Mouse (Mus musculus): ENCODE results near the gene Thbs4.

Thbs4 gene

DNA sequence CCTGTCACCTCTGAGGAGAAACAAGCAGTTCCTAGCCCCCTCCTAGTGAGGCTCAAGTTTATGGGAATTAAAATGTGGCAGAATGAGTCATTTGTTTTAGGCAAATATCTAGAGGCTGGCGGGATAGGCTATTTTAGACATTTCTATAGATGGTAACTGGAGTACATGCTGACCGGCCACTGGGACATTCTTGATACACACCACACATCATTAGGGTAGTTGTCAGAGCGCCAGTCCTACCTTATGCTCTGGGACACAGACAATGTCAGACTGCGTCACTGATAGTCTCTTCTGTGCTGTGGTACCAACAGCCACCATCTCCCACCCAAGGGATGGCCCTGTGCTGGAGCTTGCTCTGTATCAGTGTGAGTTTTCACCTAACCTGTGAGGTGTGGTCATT, 35.5 kb downstream of the Thbs4 start:
- no peak for DNase-seq

DNA sequence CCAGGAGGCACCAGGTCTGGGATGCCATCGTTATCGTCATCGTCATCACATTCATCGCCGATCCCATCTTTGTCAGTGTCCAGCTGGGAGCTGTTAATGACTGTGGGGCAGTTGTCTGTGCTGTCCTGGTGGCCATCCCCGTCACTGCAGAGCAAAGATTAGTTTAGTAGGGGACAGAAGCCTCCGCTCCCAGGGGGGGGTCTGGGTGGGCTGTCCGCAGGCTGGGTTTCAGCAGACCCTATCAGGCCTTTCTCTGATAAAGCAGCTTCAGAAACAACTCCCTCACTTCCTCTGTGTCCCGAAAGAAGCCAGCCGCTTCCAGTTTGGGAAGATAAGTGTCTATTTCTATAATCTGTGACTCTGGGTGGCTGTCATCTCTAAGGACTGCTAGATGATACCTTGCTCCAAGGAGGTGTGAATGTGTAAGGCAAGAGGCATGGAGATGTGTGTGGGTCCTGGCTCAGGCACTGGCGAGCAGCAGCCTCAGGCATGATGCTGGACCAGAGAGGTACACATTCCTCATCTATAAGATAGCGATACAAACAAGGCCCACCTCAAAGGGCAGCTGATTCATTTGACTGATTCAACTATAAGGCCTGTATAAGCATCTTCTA, 36.5 kb downstream of the Thbs4 start:
- DNase-seq: no peak

DNA sequence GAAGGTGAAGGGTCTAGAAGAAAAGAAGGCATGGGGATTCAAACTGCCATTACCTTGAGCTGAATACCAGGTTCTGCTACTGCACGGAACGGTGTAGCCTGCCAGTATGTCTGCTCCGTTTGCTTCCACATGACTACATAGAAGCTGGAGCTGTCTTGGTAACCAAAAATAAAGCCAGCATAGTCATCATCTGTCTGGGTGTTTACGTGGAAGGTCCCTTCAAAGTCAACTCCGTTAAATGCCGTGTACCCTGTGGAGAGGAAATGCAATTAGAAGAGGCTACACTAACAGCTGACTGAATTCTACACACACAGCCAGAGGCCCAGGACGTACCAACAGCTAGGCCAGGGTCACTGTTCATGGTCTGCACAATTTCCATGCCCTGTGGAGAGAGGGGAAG, 39.6 kb downstream of the Thbs4 start:
- no peak for DNase-seq

DNA sequence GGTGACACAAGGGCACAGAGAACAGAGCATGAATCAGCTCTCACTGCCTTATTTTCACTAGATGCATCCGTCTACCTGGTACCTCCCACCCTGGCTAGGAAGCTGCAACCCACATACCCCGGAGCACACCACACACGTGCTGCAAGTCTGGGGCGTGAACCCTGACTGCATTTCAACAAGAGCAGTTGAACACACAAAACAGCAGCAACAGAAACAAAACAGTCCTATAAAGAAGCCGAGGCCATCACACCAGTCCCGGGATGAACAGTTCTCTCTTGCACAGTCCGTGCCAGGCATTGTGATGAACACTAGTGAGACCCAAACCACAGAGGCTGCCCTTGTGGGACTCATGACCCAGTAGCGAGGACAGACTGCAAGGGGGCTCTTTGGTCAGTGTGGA, 40.9 kb downstream of the Thbs4 start:
- no peak for DNase-seq

DNA sequence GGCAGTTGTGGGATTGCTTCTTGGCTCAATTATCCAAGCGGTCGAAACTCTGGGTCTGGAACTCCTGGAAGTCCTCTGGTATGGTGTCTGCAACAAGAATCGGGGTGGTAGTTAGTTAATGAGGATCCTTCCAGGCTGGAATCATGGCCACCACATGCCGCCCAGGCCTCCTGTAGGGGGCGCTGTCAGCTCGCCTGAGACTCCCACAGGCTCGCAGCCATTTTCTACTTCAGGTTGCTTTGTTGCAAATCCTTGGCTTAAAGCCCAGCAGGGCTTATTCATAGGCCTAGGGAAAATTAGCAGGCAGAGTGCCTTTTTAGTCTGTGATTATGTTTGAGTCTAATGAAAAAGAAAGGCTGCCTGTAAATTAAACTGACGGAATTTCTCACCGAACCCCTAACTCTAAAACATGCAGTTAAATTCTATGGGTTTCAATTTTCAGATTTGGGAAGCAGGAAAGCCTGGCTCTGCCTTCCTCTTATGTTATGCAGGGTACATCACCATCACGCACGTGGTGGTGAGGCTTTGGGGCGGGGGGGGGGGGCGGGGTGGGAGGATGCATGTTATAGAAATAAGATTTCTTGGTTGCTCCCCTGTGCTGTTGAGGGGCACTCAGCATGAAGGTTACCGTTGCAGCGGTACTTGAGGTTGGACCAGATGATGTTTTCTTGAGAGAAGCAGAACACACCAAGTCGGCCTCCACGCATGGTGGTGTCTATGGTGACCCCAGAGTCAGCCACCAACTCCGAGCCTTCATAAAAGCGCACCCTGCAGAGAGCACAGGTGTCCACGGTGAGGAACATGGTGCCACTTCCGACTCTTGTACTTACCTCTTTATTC, 42.7 kb downstream of the Thbs4 start:
- DNase-seq: peak; percentile 91

DNA sequence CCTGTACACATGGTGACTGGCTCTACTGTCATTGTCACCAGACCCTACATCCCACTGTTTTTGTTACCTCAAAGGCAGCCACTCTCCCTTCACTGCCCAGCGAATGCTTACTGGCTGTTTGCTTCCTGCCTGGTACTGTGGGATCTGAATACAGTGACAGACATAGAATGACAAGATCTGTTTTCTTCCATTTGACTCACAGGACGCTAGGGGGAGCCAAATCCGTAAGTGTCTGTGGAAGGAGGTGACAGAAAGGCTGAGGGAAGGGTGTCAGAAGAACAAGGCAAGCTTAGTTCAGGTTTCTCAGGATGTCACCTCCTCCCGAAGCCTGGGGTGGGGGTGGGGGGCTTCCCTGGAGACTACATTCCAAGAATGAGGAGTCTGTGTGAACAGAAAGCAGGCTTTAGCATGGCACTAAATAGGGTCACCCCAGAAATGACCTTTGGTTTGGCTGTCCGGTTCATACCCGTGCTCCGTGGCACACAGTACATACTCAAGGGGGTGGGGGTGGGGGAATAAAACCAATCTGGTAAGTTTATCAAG, 43.6 kb downstream of the Thbs4 start:
- peak; percentile 79 for DNase-seq

DNA sequence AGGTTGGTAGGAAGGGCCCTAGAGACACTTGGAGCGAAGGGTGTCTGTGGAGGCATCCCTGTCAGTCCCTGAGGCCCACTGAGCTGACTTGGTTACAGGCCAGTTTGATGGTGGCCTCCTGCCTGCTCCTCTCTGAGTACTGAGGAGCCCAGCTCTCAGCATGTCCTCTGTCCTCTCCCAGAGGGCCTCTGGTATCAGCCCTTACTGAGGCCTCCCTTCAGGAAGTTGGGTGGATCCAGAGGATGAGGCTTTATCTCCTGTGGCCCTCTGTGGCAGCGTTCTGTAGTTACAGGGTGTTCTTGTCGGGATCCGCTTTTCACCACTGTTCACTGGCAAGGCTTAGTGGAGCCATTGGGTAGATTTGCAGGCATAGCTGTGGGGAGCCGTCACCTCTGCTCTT, 51.3 kb downstream of the Thbs4 start:
- no peak for DNase-seq

DNA sequence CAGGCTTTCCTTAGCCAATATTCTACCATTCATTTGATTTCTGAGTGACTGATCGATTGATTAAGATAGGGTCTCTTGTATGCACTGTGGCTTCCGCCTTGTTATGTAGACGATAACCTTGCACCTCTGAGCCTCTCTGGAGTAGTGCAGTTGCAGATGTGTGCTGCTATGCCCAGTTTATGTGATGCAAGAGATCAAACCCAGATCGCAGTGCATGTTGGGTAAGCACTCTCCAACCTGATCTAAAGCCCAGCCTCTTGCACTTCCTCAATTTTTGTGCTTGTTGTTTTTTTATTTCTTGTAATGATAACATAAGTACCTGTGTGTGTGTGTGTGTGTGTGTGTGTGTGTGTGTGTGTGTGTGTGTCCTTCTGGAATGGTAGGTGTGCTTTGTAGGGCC, 51.7 kb downstream of the Thbs4 start:
- no peak for DNase-seq

DNA sequence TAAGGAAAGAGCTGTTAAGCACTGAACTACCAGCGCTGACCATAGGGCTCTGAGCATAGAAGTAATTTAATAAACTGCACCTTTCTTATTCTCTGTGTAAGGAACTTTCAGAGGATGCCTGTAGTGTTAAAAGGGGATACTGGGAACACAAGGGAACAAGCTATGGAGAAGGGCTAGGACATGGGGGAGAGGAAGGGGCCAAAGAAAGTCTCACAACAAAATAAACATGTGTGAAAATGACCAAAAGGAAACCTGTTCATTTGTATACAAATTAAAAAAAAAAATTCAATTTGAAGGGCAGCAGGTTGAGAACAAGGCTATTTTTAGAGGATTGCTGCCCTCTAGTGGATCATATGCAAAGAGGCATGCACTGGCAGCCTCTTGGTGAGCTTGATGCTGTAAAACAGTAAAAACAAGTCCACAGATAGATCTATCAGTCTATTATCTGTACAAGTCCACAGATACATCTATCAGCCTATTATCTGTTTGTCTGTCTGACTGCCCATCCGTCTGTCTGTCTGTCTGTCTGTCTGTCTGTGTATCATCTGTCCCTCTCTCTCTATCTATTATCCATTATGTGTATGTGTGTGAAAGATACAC, 53.8 kb downstream of the Thbs4 start:
- peak; percentile 68 for DNase-seq

DNA sequence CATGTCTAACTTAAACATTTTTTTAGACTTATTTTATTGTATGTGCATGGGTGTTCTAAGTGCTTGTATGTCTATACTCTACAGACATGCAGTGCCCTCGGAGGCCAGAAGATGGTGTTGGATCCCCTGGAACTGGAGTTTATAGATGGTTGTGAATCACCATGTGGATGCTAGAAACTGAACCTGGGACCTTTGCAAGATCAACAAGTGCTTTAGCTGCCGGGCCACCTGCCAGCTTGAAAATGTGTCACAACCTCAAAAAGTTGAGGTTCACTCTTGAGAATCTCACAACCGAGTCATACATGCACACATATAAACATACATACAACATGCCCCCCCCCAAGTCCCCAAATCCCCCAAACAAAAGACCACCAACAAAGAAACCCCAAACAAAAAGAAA, 54.8 kb downstream of the Thbs4 start:
- DNase-seq: no peak

DNA sequence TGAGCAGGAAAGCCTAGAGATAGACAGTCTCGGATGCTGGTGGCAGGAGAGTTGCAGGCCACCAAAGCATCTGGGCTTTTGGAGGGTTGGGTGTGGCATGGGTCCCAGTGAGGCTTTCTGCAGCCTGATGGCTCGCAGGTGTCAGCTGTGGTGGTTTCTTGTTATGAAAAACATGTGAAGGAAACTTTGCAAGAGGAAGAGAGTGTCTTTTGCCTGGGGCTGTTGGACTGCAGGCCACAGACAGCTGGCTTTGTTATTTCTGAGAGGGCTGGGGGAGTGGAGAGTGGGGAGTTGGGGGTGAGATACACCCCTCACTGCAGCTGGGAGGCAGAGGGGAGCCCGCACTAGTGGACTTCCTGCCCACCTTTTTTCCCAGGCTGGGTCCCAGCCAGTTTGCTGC, 55.8 kb downstream of the Thbs4 start:
- DNase-seq: no peak

DNA sequence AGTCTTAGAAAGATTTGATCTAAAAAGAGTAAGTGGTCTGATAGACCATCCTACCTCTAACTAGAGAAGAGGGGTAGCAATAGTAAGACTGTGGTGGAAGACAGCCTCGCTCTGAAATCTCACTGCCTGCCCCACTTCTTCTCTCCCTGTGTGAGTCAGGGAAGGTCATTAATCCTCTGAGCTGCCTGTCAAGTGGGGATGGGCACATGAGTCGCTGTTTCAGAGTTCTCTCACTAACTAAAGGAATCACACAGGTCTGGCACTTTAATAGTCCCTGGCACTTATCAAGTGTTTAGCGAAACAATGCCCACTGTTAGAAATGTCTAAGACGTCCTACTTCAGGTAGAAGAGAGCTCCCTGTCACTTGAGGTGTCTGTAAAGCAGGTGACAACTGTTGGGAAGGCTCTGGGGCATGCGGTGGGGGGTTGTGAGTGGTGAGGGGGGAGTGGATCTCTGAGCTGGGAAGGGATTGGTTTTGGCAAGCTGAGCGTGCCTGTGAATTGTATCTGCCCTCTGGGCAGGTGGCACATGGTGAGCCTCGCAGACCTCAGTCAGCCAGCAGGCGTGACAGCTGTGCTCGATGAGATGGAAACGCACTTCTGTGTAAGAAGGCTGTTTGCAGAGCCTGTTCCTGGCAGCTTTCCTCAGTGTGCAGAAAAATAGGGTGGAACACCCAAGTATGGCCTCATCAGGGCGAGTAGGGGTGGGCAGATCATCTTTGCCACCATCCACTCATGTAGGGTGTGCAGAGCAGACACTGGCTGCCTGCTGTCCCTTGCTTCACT, 57.9 kb downstream of the Thbs4 start:
- DNase-seq: peak; percentile 32

DNA sequence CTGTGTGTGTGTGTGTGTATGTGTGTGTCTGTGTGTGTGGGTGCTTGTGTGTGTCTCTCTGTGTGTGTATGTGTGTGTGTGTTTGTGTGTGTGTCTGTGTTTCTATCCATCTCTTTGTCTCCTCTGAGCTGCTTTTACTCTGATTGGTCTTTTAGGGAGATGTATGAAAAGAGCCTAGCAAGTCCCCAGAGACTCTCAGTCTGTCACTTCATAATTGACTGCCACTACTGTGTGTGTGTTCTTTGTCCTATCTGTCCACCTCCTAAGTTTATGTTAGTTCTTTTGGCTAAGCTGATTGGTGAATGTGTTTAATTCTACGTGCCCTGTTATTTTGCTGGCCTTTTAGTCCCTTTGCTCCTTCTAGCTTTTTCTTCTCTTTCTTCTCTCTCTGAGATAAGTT, 58.9 kb downstream of the Thbs4 start:
- DNase-seq: no peak

DNA sequence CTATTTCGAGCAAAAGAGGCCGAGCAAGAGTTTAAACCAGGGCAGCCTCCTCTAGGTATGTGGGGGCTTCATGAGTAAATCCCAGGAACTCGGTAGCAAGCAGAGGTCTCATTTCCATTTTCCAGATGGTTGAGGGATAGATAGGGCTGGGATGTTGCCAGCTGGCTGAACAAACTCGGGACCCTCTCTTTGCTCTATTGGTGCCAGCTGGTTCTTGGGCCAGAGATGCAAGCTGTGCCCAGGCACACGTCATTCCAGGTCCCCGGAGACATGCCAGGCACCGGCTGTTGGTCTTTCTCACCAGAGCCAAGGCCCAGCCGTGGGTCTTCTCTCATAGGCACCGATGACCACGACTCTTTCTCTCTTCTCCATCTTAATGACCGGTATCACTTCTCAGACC, 60.9 kb downstream of the Thbs4 start:
- DNase-seq: peak; percentile 48

DNA sequence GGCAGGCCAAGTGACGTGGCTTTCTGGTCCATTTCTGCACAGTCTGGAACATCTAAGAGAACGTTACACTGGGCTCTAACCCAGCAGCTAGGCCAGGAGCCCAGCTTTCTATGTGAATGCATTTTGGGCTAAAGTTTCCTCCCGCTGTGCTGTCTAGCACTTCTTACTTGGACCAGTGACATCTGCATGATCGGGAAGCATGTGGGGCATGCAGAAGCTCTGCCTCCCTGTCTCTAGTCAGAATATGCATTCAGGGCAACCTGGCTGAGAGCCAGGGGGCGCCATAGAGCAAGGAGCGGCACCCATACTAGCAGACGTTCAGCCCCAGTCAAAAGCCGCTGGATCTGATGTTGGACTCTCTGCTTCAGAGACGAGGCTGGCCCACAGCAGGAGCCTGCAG, 61.4 kb downstream of the Thbs4 start:
- DNase-seq: peak; percentile 67

DNA sequence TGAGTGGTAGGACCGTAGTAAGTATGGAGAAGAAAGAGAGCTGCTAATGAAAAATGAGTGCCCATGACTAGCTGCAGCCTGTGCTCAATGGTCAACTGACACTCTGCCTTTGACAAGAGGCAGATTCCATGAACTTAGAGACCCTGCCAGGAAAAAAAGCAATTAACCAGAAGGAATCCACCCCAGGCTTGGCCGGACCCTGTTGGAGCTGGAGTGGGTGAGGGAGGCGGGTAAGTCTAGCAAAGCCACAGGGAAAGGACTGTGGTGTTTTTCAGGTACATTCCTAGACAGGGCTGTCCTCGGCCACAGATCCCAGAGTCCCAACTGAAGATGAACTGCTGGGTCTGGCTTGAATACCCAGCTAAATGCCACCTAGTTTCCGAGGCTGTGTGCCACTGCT, 61.8 kb downstream of the Thbs4 start:
- DNase-seq: no peak

DNA sequence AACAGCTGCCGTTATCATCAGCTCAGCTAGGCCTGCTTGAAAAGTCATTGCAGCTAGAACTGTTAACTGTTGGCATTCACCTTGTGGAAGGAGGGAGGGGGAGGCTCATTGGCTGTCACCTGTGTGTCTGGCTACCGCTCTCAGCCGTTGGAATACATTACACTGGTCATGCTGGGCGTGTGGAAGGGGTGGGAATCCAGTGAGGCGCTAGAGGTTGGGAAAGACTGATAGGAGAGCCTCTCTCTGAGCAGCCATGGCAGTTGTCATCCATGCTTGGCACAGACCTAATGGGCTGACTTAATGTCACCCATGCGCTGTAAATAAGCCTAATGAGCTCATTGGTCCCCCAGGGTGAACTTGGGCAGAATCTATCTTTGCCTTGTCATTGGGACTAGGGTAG, 62.8 kb downstream of the Thbs4 start:
- no peak for DNase-seq

DNA sequence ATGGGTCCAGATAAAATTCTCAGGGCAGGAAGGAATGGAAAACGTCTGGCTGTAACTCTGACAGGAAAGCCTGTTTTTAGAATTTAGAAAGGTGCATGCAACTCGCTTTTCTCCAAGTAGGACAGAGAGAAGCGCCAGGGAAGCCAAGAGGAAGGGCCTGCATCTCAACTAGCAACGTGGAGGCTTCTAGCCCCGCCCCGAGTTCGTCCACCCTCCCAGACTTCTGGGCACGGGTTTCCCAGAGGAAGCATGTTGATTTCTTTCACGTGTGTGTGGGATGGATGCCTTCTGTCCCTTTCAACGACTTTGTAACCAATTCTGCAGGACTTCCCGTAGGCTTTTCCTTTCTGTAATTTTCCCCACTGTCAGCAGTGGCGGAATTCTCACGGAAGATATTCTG, 64.8 kb downstream of the Thbs4 start:
- no peak for DNase-seq

DNA sequence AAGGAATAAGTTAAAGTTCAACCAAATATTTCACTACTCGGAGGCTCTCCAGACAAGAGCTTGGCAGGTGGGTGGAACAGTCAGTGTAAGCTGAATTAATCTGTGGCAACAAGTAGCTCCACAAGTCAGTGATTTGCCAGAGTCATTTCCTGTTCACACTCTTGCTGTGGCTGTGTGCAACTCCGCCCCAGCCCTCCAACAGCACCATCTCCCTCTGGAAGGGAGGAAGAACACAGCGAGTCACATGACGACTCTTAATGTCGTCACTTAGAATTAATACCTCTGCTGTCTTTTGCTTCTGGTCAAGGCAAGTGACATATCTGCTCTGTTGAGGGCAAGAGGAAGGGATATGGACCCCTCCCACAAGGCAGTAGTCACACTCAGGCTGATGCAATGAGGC, 72.2 kb downstream of the Thbs4 start:
- no peak for DNase-seq

DNA sequence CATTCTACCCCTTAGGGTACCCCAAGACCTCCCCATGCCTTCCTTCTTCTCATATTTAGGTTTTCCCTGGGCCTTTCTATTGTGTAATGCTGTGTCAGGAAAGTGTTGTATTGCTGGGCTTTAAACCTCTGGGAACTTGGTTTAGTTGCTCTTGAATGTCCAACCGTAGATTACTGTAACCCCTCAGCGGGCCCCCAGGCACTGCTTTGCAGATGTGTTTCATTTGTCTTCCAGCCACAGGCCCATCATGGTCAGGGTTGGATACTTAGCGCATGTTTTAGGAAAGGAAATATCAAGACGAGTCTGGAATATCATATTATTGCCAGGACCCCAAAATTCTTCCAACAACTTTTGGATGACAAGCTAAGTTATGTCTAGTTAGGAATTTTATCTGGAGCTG, 73.6 kb downstream of the Thbs4 start:
- no peak for DNase-seq

DNA sequence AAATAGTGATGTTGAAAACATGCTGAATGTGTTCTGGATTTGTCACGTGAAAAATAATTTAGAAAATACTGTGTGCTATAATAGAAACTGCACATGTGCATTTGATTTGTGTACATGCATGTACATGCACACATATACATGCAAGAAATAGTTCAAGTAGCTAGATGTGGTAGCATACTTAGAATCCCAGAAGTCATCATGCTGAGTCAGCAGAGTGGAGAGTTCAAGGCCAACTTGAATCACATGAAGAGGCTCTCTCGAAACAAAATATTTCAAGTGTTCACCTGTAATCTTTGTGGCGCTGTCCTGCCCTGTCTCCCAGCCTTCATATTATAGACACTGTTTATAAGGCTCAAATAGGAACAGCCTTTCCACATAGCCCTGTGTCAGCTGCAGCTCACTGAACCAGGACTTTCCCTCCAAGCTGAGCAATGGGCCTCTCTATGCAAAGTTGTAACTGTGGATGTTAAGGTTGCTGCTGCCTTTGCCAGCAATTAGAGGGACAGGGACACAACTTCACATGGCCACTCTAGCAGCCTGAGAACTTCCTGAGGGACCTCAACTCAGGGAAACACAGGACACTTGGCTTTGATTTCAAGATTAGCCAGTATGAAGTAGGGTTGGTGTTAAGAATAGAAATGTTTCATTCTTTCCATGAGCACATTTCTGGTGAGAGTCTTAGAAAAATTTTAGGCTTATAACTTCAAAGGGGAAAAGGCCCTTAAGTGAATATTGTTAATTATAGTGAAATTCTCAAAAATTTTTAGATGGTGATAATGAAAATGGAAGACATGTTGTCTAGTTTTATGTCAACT, 76.6 kb downstream of the Thbs4 start:
- DNase-seq: no peak

DNA sequence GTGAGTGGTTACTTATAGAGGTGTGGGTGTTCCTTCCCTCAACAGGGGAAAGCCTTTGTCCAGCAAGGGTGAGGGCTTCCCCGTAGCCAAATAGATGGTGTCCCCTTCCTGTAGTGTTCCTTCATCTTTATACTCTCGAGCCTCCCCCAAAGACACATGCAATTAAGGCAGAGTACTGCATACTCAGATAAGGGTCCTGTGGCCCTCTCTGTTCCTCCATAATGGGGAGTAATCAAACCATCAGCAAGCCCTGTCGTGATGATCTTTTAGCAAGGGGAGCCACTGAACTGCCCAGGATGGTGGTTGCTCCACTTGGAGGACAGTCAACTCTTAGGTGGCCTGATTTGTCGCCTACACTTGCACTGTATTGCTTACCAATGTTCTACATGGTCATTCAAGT, 82.0 kb downstream of the Thbs4 start:
- DNase-seq: no peak
